Mouse (Mus musculus): ENCODE data around the gene Plin5.
"Not testable (repeated sequence)": the region's sequence is repeated elsewhere in the genome, so short reads cannot be mapped to it uniquely, and the experiment has no call there.

The Plin5 gene

DNA sequence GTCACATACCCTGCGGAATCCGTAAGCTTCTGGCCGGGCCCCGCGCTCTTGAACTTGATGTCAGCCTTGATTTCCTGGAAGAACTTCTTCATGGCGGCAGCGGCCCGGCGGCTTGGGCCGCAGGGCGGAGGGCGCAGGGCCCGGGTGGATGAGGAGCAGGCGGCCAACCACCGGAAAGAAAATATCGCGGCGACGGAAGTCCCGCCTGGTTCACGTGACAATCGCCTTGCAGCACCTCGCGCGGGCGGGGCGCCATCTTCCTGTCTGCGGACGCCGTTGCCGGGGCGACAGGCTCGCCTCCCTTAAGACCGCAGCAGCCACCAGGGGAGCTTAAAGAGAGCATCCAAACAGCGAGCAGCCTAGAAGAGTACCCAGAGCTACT, 42.6 kb downstream of the Plin5 start, which contains the start of gene Ubxn6:
Gene Ubxn6, minus strand, starts transcription at position 202 of the 382 bp plus-strand sequence.
- peak; percentile 71 for DNase-seq (ENCODE audit: extremely low spot score, low read depth, low spot score)

DNA sequence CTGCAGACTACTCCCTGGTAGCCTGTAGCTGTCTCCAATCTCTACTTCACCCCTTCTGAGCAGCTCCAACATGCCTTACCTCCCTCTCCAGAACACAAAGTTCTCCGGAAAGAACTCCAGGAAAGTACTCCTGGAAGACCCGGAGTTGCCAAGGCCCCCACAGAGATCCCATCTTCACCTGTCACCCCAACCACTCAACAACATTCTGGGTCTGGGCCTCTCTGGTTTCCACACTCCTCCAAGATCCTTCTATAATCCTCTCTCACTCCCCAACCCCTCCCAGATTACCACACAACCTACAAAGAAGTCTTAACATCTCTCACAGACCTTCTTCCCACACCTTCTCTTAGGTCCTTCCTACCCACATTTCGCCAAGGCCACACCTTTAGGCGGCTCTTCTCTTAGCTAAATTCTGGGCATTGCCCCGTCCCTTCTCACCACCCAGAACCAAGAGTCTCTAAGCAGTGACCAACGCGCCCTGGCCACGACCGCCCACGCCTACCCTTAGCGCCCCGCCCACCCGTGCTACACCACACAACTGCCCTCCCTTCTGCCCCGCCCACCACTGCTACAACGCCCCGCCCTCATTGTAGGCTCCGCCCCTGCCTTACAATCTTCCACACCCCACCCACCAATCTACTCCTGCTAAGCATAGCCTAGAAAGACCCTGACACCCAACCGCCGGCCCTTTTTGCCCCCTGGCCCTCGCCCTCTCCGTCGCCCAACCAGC, 43.1 kb downstream of the Plin5 start:
- no peak for DNase-seq (ENCODE audit: extremely low spot score, low read depth, low spot score)

DNA sequence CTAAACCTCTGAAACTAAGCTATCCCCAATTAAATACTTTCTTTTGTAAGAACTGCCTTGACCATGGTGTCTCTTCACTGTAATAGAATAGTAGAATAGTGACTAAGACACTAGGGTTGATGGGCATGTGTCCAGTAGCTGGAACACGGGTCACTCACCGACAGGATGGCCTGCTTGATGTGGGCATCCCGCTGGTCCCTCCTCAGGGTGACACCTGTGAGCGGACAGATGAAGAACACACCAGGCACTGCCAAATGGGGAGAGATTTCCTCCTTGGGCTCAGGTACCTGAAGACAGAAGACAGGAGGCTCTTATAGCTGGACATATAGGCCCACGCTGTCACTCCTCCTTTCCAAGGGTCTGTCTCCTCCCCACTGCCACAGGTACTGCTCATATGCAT, 45.2 kb downstream of the Plin5 start:
- no peak for DNase-seq (ENCODE audit: extremely low spot score, low read depth, low spot score)

DNA sequence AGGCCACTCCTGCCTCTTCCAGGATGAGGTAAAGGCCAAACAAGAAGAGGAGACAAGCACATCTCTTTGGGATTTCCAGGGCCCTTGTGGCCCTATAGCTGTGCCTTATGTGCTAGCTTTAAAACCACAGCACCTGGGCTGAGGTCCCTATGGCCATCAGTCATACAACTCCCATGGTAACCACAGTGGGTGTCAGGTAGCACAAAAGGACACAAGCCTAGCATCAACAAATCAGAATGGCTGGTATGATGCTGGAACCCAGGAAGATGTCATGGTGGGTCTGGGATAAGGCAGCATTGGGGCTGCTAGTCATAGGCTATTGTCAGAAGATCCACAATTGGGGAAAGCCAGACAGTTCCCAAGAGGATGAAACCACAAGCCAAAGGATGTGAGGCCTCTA, 46.3 kb downstream of the Plin5 start:
- no peak for DNase-seq (ENCODE audit: extremely low spot score, low read depth, low spot score)

DNA sequence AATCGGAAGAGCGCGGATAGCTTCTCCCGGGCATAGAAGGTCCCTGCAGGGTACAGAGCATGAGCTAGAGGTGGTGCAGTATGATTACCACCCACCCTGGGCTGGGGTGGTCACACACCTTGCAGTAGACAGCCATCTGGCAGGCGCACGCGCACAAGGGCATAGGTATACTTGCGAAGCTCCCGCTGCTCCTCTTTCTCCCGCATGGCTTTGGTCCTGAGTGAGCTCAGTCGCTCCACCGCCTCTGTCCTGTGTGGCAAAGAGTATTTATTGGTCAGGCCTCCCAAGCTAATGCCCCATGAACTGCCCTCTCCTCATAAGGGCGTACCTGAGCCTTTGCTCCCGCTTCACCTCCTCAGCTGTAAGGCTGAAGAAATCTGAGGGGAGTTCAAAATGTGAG, 48.3 kb downstream of the Plin5 start:
- DNase-seq (ENCODE audit: extremely low spot score, low read depth, low spot score) = no peak

DNA sequence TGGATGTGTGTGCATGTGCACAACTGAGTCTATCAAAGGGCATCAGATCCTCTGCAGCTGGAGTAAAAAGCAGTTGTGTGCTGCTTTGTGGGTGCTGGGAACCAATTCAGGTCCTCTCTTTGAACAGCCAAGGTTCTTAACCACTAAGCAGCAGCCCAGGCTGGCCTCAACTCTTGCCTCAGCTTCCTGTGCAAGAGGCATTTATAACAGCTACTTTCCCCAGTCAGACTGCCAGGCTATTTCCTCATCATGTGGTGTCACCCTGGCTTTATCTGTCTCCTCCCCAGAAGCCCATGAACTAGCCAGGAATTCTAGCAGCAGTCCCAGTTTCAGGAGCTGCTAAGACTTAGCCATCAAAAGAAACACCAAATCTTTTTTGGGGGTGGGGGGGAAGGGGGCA, 50.9 kb downstream of the Plin5 start:
- DNase-seq (ENCODE audit: extremely low spot score, low read depth, low spot score) = no peak

DNA sequence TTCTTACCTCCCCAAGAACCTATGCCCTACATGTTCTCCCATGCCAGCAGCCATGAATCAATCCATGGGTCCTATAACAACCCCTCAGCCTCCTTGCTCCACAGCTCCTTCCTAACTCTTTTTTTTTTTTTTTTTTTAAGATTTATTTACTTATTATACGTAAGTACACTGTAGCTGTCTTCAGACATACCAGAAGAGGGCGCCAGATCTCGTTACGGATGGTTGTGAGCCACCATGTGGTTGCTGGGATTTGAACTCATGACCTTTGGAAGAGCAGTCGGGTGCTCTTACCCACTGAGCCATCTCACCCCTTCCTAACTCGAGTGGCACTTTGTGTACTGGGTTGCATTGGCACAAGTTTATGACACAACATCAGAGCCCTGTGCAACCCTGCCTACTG, 51.7 kb downstream of the Plin5 start:
- DNase-seq (ENCODE audit: extremely low spot score, low read depth, low spot score) = not testable (repeated sequence)

DNA sequence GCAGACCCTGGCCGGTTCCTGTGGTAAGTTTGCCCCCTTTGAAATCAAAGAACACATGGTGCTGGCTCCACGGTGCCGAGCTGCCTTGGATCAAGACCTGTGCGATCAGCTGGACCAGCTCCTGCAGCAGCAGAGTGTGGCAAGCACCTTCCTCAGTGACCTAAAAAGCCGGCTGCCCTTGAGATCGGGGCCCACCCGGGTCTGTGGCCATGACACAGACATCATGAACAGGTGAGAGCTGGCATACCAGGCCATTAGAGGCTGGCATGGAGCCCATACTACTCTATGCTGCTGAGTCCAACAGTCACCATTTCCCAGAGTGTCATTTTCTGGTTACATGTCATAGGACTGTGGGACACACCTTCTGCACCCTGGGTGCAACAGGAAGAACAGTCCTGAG, 55.3 kb downstream of the Plin5 start:
- no peak for DNase-seq (ENCODE audit: extremely low spot score, low read depth, low spot score)

Data from hindlimb bud, embryonic 11.5 days (tissue).